Mouse (Mus musculus) embryo, embryonic 9.5 days (tissue): ENCODE data around the gene Deaf1.
A peak's percentile ranks its signal among the peaks of the same experiment; 100 is the strongest.

Experiments used
- DNase-seq: peaks from one replicate; pipeline ENCODE4 v3.0.0-alpha.2; 2017; ENCODE audit errors: extremely low spot score

Gene Deaf1

GRCm38 (mm10) chr7:141327469-141328372 lies at the start of gene Deaf1, which contains the start of gene Tmem80:
Gene Deaf1 (minus strand): TSS chr7:141327690.
Gene Tmem80 (plus strand): TSS chr7:141327739.
- peak; percentile 96 for DNase-seq

GRCm38 (mm10) chr7:141374399-141374798 lies 46.9 kb upstream of the Deaf1 start:
- DNase-seq: no peak

- no peak for DNase-seq
Measured at GRCm38 (mm10) chr7:141373611-141374010, 46.1 kb upstream of the Deaf1 start.

GRCm38 (mm10) chr7:141371942-141372595 lies 44.6 kb upstream of the Deaf1 start:
- no peak for DNase-seq

- no peak for DNase-seq
Measured at GRCm38 (mm10) chr7:141369918-141370317, 42.4 kb upstream of the Deaf1 start.

GRCm38 (mm10) chr7:141367358-141367757 lies 39.9 kb upstream of the Deaf1 start:
- DNase-seq: no peak

- no peak for DNase-seq
Measured at GRCm38 (mm10) chr7:141365049-141365445, 37.6 kb upstream of the Deaf1 start.

GRCm38 (mm10) chr7:141364349-141365048 lies 37.0 kb upstream of the Deaf1 start:
- DNase-seq: no peak

GRCm38 (mm10) chr7:141363752-141364125 lies 36.2 kb upstream of the Deaf1 start:
- DNase-seq: no peak

GRCm38 (mm10) chr7:141363106-141363751 lies 35.7 kb upstream of the Deaf1 start:
- DNase-seq: peak; percentile 70

GRCm38 (mm10) chr7:141361510-141361909 lies 34.0 kb upstream of the Deaf1 start:
- no peak for DNase-seq

- DNase-seq: no peak
Measured at GRCm38 (mm10) chr7:141356971-141357370, 29.5 kb upstream of the Deaf1 start.

GRCm38 (mm10) chr7:141355626-141356326 lies 28.3 kb upstream of the Deaf1 start:
- no peak for DNase-seq

- no peak for DNase-seq
Measured at GRCm38 (mm10) chr7:141355051-141355450, 27.6 kb upstream of the Deaf1 start.

GRCm38 (mm10) chr7:141351061-141351460 lies 23.6 kb upstream of the Deaf1 start:
- no peak for DNase-seq

GRCm38 (mm10) chr7:141344787-141345186 lies 17.3 kb upstream of the Deaf1 start:
- DNase-seq: no peak

- DNase-seq: no peak
Measured at GRCm38 (mm10) chr7:141343696-141344095, 16.2 kb upstream of the Deaf1 start.

GRCm38 (mm10) chr7:141343230-141343629 lies 15.7 kb upstream of the Deaf1 start:
- DNase-seq: no peak

- no peak for DNase-seq
Measured at GRCm38 (mm10) chr7:141341689-141342226, 14.3 kb upstream of the Deaf1 start.

GRCm38 (mm10) chr7:141340476-141340875 lies 13.0 kb upstream of the Deaf1 start:
- no peak for DNase-seq

GRCm38 (mm10) chr7:141340023-141340422 lies 12.5 kb upstream of the Deaf1 start:
- DNase-seq: no peak
